Mouse (Mus musculus) stomach, postnatal 0 days (tissue): Measurements from ENCODE around the gene Il1a. TPM values are rescaled to one million over a fixed set of nuclear protein-coding genes. Genes with fewer than 3 reads are reported as not detected.

Experiments
- ATAC-seq: fragments of 200-750 bp; cut with Nextera tagmentation; 2 replicates; pipeline ENCODE4 v1.8.0; 2017; ENCODE audit not compliant: low FRiP score, low TSS enrichment
- DNase-seq: peaks from one replicate; pipeline ENCODE4 v3.0.0-alpha.2; 2016; ENCODE audit warnings: low spot score
- H3K27ac ChIP-seq: fragments of 300-500 bp; sonication (generic); replicated peaks from 2 replicates; pipeline ENCODE4 v1.5.1; 2014; ENCODE audit warnings: mild to moderate bottlenecking, control low read depth
- H3K27me3 ChIP-seq: fragments of 300-500 bp; sonication (generic); 2 replicates; pipeline ENCODE4 v1.6.1; 2014; ENCODE audit warnings: low read length; ENCODE audit not compliant: control insufficient read depth, insufficient read depth
- H3K36me3 ChIP-seq: fragments of 300-500 bp; sonication (generic); 2 replicates; pipeline ENCODE4 v1.6.1; 2014; ENCODE audit warnings: low read length, mixed read lengths; ENCODE audit not compliant: control insufficient read depth, insufficient read depth
- H3K4me1 ChIP-seq: fragments of 300-500 bp; sonication (generic); replicated peaks from 2 replicates; pipeline ENCODE4 v1.6.1; 2014; ENCODE audit warnings: antibody characterized with exemption; ENCODE audit not compliant: control insufficient read depth, insufficient read depth
- H3K4me2 ChIP-seq: fragments of 300-500 bp; sonication (generic); replicated peaks from 2 replicates; pipeline ENCODE4 v1.6.1; 2014; ENCODE audit warnings: low read depth, mild to moderate bottlenecking, control low read depth, moderate library complexity
- H3K4me3 ChIP-seq: fragments of 300-500 bp; sonication (generic); 2 replicates; pipeline ENCODE4 v1.5.1; 2014; ENCODE audit warnings: low read depth, low read length, control low read depth
- H3K9ac ChIP-seq: fragments of 300-500 bp; sonication (generic); 2 replicates; pipeline ENCODE4 v1.6.1; 2014; ENCODE audit warnings: mild to moderate bottlenecking, low read length, control low read depth, mixed read lengths
- H3K9me3 ChIP-seq: fragments of 300-500 bp; sonication (generic); 2 replicates; pipeline ENCODE4 v1.6.1; 2016; ENCODE audit warnings: low read length; ENCODE audit not compliant: control insufficient read depth
- CTCF ChIP-seq: IDR thresholded peaks from 2 replicates; pipeline ENCODE4 v1.5.1; 2016; ENCODE audit warnings: antibody characterized with exemption, low read depth, mild to moderate bottlenecking, moderate library complexity
- EP300 ChIP-seq: optimal IDR thresholded peaks from 2 replicates; pipeline ENCODE3; 2016; ENCODE audit warnings: antibody characterized with exemption
- WGBS: fragments of 180-500 bp; shearing (Covaris S2); extraction: QIAGEN DNeasy Blood & Tissue Kit; methylation state at CpG from one replicate; pipeline ENCODE4 v1.1.7; 2014; 5-methylcytosine and 5-hydroxymethylcytosine counted together
- polyA plus RNA-seq: library from polyadenylated mRNA; unstranded; fragments of >200 nt; fragmentation: Nextera tagmentation; extraction: Ambion mirVana; gene quantifications from 2 replicates; pipeline ENCODE4 v1.2.1, GENCODE M21; 2015

Il1a gene
- polyA plus RNA-seq, 1 experiment from 2014 or later, result 4.6 TPM

- TF ChIP-seq EP300 (no peak), CTCF (no peak)
- DNase-seq (no peak), ATAC-seq (no peak)
- H3K4me3 ChIP-seq, result no peak overlapping the region
- H3K9ac ChIP-seq, result no peak overlapping the region
- H3K4me2 ChIP-seq, result no peak overlapping the region
- H3K9me3 ChIP-seq, result no peaks in the 10 kb centered on the region
- H3K27me3 ChIP-seq, result no peaks in the 10 kb centered on the region
- H3K36me3 ChIP-seq, result peaks cover 18% of the 10 kb centered on the region
- H3K27ac ChIP-seq, result no peak overlapping the region
- H3K4me1 ChIP-seq, result no peaks in the 10 kb centered on the region
- WGBS, result 78% methylated on average over 8 of the region's 9 CpGs
These were observed 39.2 kb downstream of the Il1a start for GRCm38 (mm10) chr2:129270621-129271020.

- no peaks in the 10 kb centered on the region for H3K9me3 ChIP-seq
- no peak overlapping the region for H3K4me3 ChIP-seq
- no peak overlapping the region for H3K27ac ChIP-seq
- no peaks in the 10 kb centered on the region for H3K4me1 ChIP-seq
- no peak overlapping the region for H3K4me2 ChIP-seq
- 78% methylated on average over 5 of the region's 5 CpGs for WGBS
- DNase-seq (no peak), ATAC-seq (no peak)
- H3K27me3 ChIP-seq, result no peaks in the 10 kb centered on the region
- TF ChIP-seq EP300 (no peak), CTCF (no peak)
- H3K36me3 ChIP-seq, result peaks cover 18% of the 10 kb centered on the region
- H3K9ac ChIP-seq, result no peak overlapping the region
These were observed 39.8 kb downstream of the Il1a start for GRCm38 (mm10) chr2:129269986-129270385.

- Histone ChIP-seq H3K4me3 (no peak overlapping the region), H3K36me3 (peaks cover 18% of the 10 kb centered on the region), H3K9me3 (no peaks in the 10 kb centered on the region), H3K9ac (no peak overlapping the region), H3K4me2 (no peak overlapping the region), H3K27ac (no peak overlapping the region), H3K27me3 (no peaks in the 10 kb centered on the region), H3K4me1 (no peaks in the 10 kb centered on the region)
- no peak for DNase-seq
- no peak for TF ChIP-seq CTCF
- TF ChIP-seq EP300, result no peak
- 93% methylated on average over 12 of the region's 12 CpGs for WGBS
- ATAC-seq, result no peak
These were observed 40.6 kb downstream of the Il1a start for GRCm38 (mm10) chr2:129269161-129269643.

GRCm38 (mm10) chr2:129267738-129268137, 42.0 kb downstream of the Il1a start:
- Histone ChIP-seq H3K4me1 (no peaks in the 10 kb centered on the region), H3K4me3 (no peak overlapping the region), H3K27ac (no peak overlapping the region), H3K9me3 (no peaks in the 10 kb centered on the region), H3K9ac (no peak overlapping the region), H3K27me3 (no peaks in the 10 kb centered on the region), H3K36me3 (peaks cover 11% of the 10 kb centered on the region), H3K4me2 (no peak overlapping the region)
- DNase-seq (no peak), ATAC-seq (no peak)
- WGBS, result 92% methylated on average over 5 of the region's 5 CpGs
- TF ChIP-seq CTCF (no peak), EP300 (no peak)

- no peaks in the 10 kb centered on the region for H3K27me3 ChIP-seq
- no peaks in the 10 kb centered on the region for H3K4me1 ChIP-seq
- DNase-seq (no peak), ATAC-seq (no peak)
- H3K36me3 ChIP-seq, result peaks cover 5% of the 10 kb centered on the region
- H3K27ac ChIP-seq, result no peak overlapping the region
- TF ChIP-seq CTCF (no peak), EP300 (no peak)
- 94% methylated on average over 7 of the region's 7 CpGs for WGBS
- no peak overlapping the region for H3K4me3 ChIP-seq
- no peak overlapping the region for H3K4me2 ChIP-seq
- no peaks in the 10 kb centered on the region for H3K9me3 ChIP-seq
- H3K9ac ChIP-seq, result no peak overlapping the region
These were observed 44.5 kb downstream of the Il1a start for GRCm38 (mm10) chr2:129265316-129265715.

GRCm38 (mm10) chr2:129263073-129263472, 46.7 kb downstream of the Il1a start:
- Histone ChIP-seq H3K4me2 (no peak overlapping the region), H3K9ac (no peak overlapping the region), H3K27me3 (no peaks in the 10 kb centered on the region), H3K27ac (no peak overlapping the region), H3K36me3 (no peaks in the 10 kb centered on the region; the same call in 1 of the 2 replicates), H3K4me3 (no peak overlapping the region), H3K9me3 (no peaks in the 10 kb centered on the region), H3K4me1 (no peaks in the 10 kb centered on the region)
- TF ChIP-seq EP300 (no peak), CTCF (no peak)
- 57% methylated on average over 5 of the region's 5 CpGs for WGBS
- no peak for ATAC-seq
- DNase-seq, result no peak
